Mouse (Mus musculus): ENCODE results near the gene Atp4b.
"Not testable (repeated sequence)": the region's sequence is repeated elsewhere in the genome, so short reads cannot be mapped to it uniquely, and the experiment has no call there.

The Atp4b gene

DNA sequence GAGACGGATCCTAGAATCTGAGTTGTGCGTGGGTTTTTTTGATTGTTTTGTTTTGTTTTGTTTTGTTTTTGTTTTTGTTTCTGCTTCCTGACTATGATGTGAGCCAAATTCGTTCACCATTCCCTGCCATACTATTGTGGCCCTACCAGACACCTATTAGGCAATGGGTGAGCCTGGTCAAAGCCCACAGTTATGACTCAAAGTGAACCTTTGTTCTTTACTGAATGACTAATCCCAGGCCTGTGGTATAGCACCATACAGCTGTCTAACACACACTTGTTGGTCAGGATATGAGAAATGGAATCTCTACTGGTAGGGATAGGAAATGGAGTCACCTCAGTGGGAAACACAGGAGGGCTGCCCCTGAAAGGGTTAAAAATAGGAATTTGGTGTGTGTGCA lies 14.1 kb downstream of the Atp4b start:
- no peak for DNase-seq

DNA sequence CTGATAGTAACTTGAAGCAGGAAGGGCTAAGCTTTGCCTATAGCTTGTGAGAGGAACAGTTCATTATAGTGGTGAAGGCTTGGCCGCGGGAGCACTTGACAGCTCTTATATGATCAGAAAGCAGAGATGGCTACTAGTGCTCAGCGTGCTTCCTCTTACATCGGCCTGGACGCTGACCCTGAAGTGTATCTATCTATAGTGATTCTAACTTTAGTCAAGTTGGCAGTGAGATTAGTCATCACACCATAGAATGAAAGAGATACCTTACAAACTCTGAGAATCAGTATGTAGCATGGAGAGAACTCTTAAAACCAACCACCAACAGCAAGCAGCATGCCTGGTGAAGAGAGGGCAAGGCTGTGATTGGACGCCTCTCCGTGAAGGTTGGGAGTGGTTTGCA lies 15.0 kb downstream of the Atp4b start:
- no peak for DNase-seq

GRCm38 (mm10) chr8:13373151-13373662 lies 23.4 kb downstream of the Atp4b start:
- DNase-seq = no peak

- DNase-seq = no peak
These were observed 34.8 kb downstream of the Atp4b start for GRCm38 (mm10) chr8:13361865-13362264.

DNA sequence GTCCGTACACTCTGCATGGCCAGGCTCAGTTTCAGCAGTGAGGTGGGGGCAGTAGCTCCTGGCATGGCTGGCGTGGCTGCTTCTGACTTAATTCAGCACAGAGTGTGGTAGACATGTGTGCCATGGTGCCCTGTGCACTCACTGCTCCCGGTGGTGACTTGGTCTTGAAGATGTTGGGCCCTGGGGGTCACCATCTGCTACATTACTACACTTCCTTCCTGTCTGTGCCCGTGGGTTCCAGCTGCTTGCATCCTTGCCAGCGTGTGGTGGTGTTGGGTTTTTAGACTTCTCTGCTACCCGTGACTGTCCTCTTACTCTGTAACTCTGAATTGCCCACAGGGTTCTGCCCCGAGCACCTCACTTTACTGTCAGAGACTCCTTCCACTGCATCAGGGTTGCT lies 36.4 kb downstream of the Atp4b start:
- no peak for DNase-seq

DNA sequence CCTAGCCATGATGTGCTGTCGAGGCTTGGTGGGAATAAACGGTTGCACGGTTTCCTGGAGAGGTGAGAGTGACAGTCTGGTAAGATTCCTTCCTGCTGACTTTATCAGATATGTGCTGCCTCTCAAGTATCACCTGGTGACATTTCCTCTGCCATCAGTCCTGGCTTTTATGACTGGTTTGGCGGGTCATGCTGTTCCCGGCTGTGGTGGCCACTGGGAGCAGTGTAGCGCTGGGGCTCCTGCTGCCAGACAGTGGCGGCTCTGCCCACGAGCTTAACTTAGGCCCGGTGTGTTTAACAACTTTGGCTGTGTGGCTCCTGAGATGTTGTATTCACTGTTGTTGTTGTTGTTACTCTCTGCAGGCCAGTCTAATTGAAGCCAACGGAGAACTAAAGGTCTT lies 39.9 kb downstream of the Atp4b start:
- DNase-seq = no peak

DNA sequence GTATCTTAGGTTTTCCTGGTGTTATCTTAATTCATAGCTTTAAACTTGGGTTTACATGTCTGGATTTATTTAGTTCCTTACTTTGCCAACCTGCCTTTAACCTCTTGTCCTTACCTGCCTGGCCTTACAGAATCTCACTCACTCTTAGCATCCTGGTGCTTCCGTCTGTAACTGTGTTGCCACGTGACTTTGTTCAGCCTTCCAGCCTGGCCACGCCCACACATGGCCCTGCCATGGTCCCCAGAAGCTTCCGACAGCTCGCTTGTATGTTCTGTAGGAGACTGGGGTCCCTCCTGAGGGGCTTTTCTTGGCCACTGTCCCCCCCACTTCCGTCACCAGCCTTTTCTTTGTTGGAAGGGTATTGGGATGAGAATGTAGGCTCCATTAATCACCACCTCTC lies 40.4 kb downstream of the Atp4b start:
- no peak for DNase-seq

DNA sequence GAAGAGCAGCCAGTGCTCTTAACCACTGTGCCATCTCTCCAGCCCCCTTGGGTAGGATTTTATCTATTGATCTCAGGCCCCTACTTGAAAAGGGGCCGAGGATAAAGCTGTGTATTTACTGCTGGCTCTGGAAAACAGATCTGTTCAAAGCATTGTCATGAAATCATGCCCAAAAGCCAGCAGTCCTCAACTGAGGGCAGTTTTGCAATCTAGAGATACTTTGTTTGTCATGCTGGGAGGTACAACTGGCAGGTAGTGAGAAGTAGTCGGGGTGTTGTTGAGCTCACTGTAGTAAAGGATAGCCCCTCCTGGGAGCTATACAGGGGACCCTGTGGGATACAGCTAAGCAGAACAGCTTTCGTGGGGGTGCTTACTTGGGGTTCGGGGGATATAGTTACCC lies 42.7 kb downstream of the Atp4b start:
- no peak for DNase-seq

- no peak for DNase-seq
These were observed 43.3 kb downstream of the Atp4b start for GRCm38 (mm10) chr8:13353155-13353833.

DNA sequence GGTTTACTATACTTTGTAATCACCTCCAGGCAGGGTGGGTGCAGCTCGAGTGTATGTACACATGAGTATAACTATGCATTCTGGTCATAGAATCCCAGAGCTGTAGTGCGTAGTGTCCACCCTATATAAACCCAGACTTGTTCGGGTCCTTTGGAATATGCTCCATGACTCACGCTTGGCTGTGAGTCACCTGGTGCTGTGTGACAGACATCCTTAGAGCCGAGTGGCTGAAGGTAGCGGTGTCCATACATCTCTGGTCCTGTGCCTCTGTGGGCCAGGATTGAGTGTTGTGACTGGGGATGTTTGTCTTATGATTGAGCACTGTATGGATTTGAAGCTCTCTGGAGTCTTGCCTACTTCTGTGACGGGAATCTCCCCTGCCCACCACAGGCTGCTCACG lies 44.0 kb downstream of the Atp4b start:
- DNase-seq = no peak

- DNase-seq = no peak
These were observed 45.0 kb downstream of the Atp4b start for GRCm38 (mm10) chr8:13351593-13351992.

GRCm38 (mm10) chr8:13350052-13350451 lies 46.6 kb downstream of the Atp4b start:
- no peak for DNase-seq

DNA sequence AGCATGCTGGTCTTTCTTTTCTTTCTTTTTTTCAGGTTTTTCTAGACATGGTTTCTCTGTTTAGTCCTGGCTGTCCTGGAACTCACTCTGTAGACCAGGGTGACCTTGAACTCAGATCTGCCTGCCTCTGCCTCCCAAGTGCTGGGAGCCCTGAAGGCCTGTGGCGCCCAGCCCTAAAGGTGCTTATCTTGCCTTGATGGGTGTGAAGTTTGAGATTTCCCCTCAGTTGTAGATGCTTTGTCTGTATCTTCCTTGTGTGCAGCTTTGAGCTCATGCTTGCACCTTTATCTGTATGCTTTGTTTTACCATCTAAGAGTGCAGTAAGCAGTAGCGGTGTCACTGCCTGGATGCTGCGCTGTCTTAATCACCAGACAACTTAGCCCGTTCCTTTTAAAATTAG lies 53.5 kb downstream of the Atp4b start:
- no peak for DNase-seq

DNA sequence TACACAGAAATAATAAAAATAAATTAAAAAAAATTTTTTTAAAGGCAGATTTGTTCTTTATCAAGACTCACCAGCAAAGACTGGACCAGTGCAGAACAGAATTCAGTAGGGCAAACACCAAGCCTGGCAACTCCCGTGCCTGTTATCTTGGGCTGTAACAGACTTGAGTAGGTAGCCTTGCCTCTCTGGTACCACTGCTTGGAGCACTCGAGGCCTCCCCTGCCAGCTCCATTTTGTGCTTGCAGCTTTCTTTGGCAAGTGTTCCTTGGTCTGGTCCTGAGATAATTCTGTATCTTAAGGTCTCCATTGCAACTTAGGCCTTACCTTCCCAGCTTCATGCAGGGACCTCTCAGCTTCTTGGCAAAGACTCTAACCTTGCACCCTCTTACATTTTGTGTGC lies 54.3 kb downstream of the Atp4b start:
- no peak for DNase-seq

GRCm38 (mm10) chr8:13340650-13341049 lies 56.0 kb downstream of the Atp4b start:
- no peak for DNase-seq

DNA sequence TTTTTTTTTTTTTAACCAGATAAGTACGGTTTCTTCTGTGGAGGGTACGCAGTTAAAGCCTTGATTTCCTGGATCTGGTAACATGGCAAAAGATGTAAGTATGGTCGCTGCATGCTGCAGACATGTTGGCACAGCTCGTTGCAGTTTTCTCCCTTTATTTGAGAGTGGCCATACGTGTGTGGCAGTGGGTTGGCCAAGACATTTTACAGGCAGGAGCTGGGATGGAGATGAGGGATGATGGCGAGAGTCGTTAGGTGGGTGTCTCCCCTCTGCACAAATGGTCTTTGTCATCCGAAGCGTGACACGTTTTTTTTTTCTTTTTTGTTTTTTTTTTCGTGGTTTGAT lies 57.0 kb downstream of the Atp4b start:
- DNase-seq = no peak

DNA sequence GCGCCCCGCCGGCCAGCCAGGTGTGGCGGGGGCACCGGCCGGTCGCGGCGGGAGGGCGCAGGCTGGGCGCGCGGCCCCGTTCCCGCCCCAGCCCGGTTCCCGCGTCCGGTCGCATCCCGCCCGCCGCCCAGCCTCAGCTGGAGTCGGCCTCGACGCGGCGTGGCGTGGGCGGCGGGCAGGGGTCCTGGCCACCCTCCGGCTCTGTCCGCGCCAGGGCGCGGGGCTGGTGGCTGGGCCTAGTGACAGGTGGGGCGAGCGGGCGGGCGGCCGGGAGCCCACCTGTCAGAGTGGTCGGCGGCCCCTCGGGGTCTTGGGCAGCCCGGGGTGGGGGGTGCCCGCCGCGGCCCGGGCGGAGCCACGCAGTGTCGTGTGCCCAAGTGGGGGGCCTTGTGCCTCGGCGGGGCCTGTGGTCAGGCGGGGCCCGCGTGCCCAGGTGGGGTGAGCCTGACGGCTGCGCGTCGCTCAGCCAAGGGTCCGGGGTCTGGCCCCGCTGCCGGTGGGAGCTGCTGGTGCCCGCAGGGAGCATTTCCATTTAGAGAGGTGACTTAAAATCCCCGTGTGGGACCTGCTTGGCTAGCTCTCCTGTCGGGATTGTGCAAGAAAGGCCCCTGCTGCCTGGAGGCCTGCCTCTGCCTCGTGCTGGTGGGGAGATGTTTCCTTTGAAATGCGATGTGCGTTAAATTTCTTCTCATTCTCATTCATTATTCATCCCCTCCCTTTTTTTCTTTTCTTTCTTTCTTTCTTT lies 57.6 kb downstream of the Atp4b start:
- peak; percentile 32 for DNase-seq

GRCm38 (mm10) chr8:13338255-13338860 lies 58.3 kb downstream of the Atp4b start, which contains the start of gene Tfdp1:
Gene Tfdp1 (plus strand): TSS chr8:13338751.
- DNase-seq = peak; percentile 69

DNA sequence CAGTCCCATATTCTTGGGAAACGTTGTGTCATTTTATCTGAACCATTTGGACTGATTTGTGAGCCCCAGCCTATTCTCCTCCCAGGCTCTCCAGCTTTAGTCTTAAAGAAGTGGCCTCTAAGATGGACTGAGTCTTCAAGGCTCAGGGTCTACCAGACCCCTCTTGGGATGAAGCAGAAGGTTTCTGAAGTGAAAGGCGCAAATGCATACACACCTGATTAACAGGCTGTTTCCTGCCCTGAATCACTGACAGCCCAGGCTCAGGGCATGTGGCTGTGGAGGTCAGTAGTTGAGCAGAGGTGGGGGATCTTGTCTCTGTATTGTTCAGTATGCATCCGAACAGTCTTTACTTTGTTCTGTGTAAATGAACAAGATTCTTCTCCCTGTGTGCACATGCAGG lies 58.9 kb downstream of the Atp4b start:
- no peak for DNase-seq

- DNase-seq = not testable (repeated sequence)
These were observed 59.4 kb downstream of the Atp4b start for GRCm38 (mm10) chr8:13337245-13337644.

Data from lung, postnatal 14 days (tissue).